Mouse (Mus musculus) adrenal gland, postnatal 25 days (tissue): ENCODE measurements around the gene S100pbp. TPM values are rescaled to one million over a fixed set of nuclear protein-coding genes. Genes with fewer than 3 reads are reported as not detected.

Experiments used
- DNase-seq: peaks from one replicate; pipeline ENCODE4 v3.0.0; 2021; ENCODE audit warnings: mixed read lengths
- total RNA-seq: library from RNA; stranded (reverse); gene quantifications from 2 replicates; pipeline ENCODE4 v1.2.3, GENCODE M21; 2021

Gene S100pbp
- total RNA-seq, 1 experiment from 2014 or later = 27.5 TPM

DNA sequence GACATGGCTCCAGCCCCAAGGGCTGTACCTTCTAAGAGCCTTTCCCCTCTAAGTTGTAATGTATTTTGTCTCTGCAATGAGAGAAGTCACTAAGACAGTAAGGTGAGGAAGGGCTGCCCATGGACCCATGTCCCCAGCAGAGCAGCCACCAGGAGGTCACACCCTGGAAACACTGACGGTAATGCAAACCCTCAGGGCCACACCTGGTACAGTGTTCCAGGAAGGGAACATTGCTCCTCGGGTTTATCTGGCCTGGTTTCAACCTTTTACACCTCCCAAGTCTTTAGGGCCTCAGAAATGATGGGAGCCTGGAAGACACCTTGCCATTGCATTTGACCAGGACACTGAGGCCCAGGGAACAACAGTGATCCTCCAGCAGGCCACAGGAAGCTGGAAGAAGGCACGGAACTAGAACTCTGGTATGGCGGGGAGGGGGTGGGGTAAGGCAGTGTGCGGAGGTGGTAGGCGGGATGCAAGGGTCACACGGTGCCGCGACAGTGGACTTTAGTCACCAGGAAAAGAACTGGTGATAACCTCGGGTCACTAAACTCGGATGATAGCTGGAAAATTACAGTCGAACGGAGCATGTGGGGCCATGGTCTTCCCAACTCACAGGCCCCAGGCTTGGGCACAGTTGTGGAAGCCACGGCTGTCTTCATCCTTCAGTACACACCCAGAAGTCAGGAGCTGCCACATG is 87.2 kb downstream of the S100pbp start:
- DNase-seq = no peak

Other genes with a start within 250 kb of the S100pbp start
- 36.0 and 44.8 TPM in 2 replicates for gene Azin2, start 227.3 kb downstream of the S100pbp start, total RNA-seq
- 121 and 128 TPM in 2 replicates for gene Ak2, start 197.8 kb downstream of the S100pbp start, total RNA-seq
- gene Rnf19b, start 131.5 kb downstream of the S100pbp start, total RNA-seq = 20.5 and 29.8 TPM in 2 replicates
- gene Tmem54, start 84.2 kb downstream of the S100pbp start, total RNA-seq = not detected in 2 replicates
- 0.81 and 1.2 TPM in 2 replicates for gene Hpca, start 67.7 kb downstream of the S100pbp start, total RNA-seq
- 3.9 and 6.6 TPM in 2 replicates for gene Fndc5, start 52.7 kb downstream of the S100pbp start, total RNA-seq
- gene Yars, start within 50 bp of the S100pbp start, total RNA-seq = 96.4 and 99.5 TPM in 2 replicates
- 14.5 and 17.8 TPM in 2 replicates for gene C77080, start 71.7 kb upstream of the S100pbp start, total RNA-seq
- 0.61 and 0.86 TPM in 2 replicates for gene Sync, start 97.9 kb upstream of the S100pbp start, total RNA-seq
- 76.8 and 152 TPM in 2 replicates for gene Rbbp4, start 145.6 kb upstream of the S100pbp start, total RNA-seq
- gene Zbtb8os, start 146.0 kb upstream of the S100pbp start, total RNA-seq = 42.7 and 59.1 TPM in 2 replicates
- 7.0 and 8.7 TPM in 2 replicates for gene Zbtb8a, start 188.4 kb upstream of the S100pbp start, total RNA-seq